10 mouse cellular contexts compared by ENCODE assay signal in the genomic region with DNA sequence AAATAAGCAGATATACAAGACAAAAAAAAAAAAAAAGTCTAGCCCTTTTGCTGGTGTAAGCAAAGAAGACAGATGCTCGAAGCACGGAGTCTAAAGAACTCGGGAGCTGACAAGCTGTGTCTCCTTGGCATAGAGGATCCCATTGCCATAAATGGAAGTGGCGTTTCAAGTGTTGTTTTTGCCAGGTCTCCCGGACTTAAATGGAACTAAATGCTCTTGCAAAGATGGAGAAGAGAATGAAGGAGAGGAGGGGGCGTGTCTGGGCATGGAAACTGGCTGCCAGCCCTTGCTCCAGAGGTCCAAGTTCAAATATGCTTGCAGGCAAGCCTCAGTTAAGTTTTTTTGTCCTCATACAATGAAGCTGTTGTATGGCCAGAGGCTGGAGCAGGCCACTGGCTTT. TPM values are rescaled to one million over a fixed set of nuclear protein-coding genes. Genes with fewer than 3 reads are reported as not detected.
DNase-seq lines count a peak whose midpoint lies in the region; ATAC-seq and TF ChIP-seq lines count a peak whose summit lies in the region.
"Had no signal": no experiment of that assay in that cellular context is flagged by ENCODE, and none has a peak within 500 bp of the region (broad histone marks: within the 10 kb centered on the region; RNA-seq: fewer than 3 reads in every experiment).

No protein-coding gene starts in this region.

- no peak for TF ChIP-seq CTCF in forebrain, postnatal 0 days (IDR thresholded peaks at IDR 0.05; ENCODE audit: low read depth)
- TF ChIP-seq CTCF in thymus, adult 2 months (IDR thresholded peaks at IDR 0.05; ENCODE audit: borderline replicate concordance, control insufficient read depth, extremely low read depth, insufficient read depth, low read length, poor library complexity), result no peak

- H3K36me3 ChIP-seq in forebrain, embryonic 14.5 days (ENCODE audit: control insufficient read depth, insufficient read depth, low read length), result no peaks in the 10 kb centered on the region
- no peaks in the 10 kb centered on the region for H3K36me3 ChIP-seq in forebrain, embryonic 10.5 days (replicated peaks)
- H3K36me3 ChIP-seq in lung, embryonic 15.5 days, result no peaks in the 10 kb centered on the region
- no peaks in the 10 kb centered on the region for H3K36me3 ChIP-seq in forebrain, postnatal 0 days (ENCODE audit: insufficient read depth)
- H3K36me3 ChIP-seq in thymus, adult 2 months (ENCODE audit: control insufficient read depth, insufficient read depth, low read length), result no peaks in the 10 kb centered on the region

- ATAC-seq in forebrain, embryonic 14.5 days, result peak; percentile 32; the same call in 1 of the 2 replicates
- ATAC-seq in lung, embryonic 15.5 days (ENCODE audit: borderline replicate concordance, extremely low read depth, low FRiP score, low TSS enrichment), result no peak
- peak; percentile 87 for ATAC-seq in forebrain, postnatal 0 days

- no peak overlapping the region for H3K27ac ChIP-seq in forebrain, embryonic 14.5 days (ENCODE audit: low read depth, low read length)
- no peak overlapping the region for H3K27ac ChIP-seq in forebrain, embryonic 10.5 days
- peak overlapping the region; percentile 58 for H3K27ac ChIP-seq in lung, embryonic 15.5 days
- H3K27ac ChIP-seq in forebrain, postnatal 0 days (ENCODE audit: low read depth, low read length), result peak overlapping the region; percentile 35; the same call in 1 of the 2 replicates
- H3K27ac ChIP-seq in thymus, adult 2 months (ENCODE audit: control insufficient read depth, insufficient read depth, low read length), result no peak overlapping the region

- H3K4me1 ChIP-seq in forebrain, embryonic 14.5 days (ENCODE audit: control insufficient read depth, insufficient read depth, low read length), result peaks cover 3% of the 10 kb centered on the region; the same call in 1 of the 2 replicates
- peaks cover 6% of the 10 kb centered on the region for H3K4me1 ChIP-seq in forebrain, embryonic 10.5 days
- peaks cover 25% of the 10 kb centered on the region for H3K4me1 ChIP-seq in lung, embryonic 15.5 days
- H3K4me1 ChIP-seq in forebrain, postnatal 0 days (ENCODE audit: insufficient read depth), result peaks cover 4% of the 10 kb centered on the region; the same call in 1 of the 2 replicates
- H3K4me1 ChIP-seq in thymus, adult 2 months (replicated peaks; ENCODE audit: control insufficient read depth, insufficient read depth, low read length), result no peaks in the 10 kb centered on the region

- no peak overlapping the region for H3K9ac ChIP-seq in forebrain, embryonic 14.5 days (ENCODE audit: low read length)
- no peak overlapping the region for H3K9ac ChIP-seq in lung, embryonic 15.5 days
- H3K9ac ChIP-seq in forebrain, postnatal 0 days, result no peak overlapping the region

- no peaks in the 10 kb centered on the region for H3K9me3 ChIP-seq in forebrain, embryonic 14.5 days (replicated peaks; ENCODE audit: control insufficient read depth, low read length)
- H3K9me3 ChIP-seq in forebrain, embryonic 10.5 days, result no peaks in the 10 kb centered on the region
- H3K9me3 ChIP-seq in lung, embryonic 15.5 days, result no peaks in the 10 kb centered on the region
- no peaks in the 10 kb centered on the region for H3K9me3 ChIP-seq in forebrain, postnatal 0 days (ENCODE audit: low read length)

- no peak overlapping the region for H3K4me3 ChIP-seq in forebrain, embryonic 14.5 days (ENCODE audit: low read depth, low read length)
- no peak overlapping the region for H3K4me3 ChIP-seq in forebrain, embryonic 10.5 days
- H3K4me3 ChIP-seq in lung, embryonic 15.5 days, result no peak overlapping the region
- no peak overlapping the region for H3K4me3 ChIP-seq in forebrain, postnatal 0 days (ENCODE audit: low read depth, low read length)
- no peak overlapping the region for H3K4me3 ChIP-seq in thymus, adult 2 months (ENCODE audit: control insufficient read depth, insufficient read depth, low read length)

- H3K4me2 ChIP-seq in forebrain, embryonic 14.5 days (ENCODE audit: low read length), result no peak overlapping the region
- H3K4me2 ChIP-seq in lung, embryonic 15.5 days, result no peak overlapping the region; the same call in 1 of the 2 replicates
- H3K4me2 ChIP-seq in forebrain, postnatal 0 days (ENCODE audit: low read depth), result peak overlapping the region; percentile 21; the same call in 1 of the 2 replicates

- H3K27me3 ChIP-seq in forebrain, embryonic 14.5 days (replicated peaks; ENCODE audit: control insufficient read depth, insufficient read depth, low read length), result no peaks in the 10 kb centered on the region
- no peaks in the 10 kb centered on the region for H3K27me3 ChIP-seq in forebrain, embryonic 10.5 days (ENCODE audit: poor library complexity, severe bottlenecking)
- H3K27me3 ChIP-seq in lung, embryonic 15.5 days, result no peaks in the 10 kb centered on the region
- no peaks in the 10 kb centered on the region for H3K27me3 ChIP-seq in forebrain, postnatal 0 days (ENCODE audit: insufficient read depth, low read length)
- H3K27me3 ChIP-seq in thymus, adult 2 months (ENCODE audit: control insufficient read depth, insufficient read depth, low read length), result no peaks in the 10 kb centered on the region

- peak; percentile 55 for DNase-seq in forebrain, embryonic 14.5 days (ENCODE audit: low spot score)
- no peak for DNase-seq in forebrain, embryonic 10.5 days (ENCODE audit: extremely low spot score, low spot score)
- DNase-seq in lung, postnatal 36 days, result no peak
- DNase-seq in forebrain, postnatal 0 days, result peak; percentile 56
- DNase-seq in kidney, postnatal 36 days, result peak; percentile 56 to 63
- DNase-seq in thymus, adult 2 months, result no peak
- DNase-seq in cerebellum, adult 11-12 months, result no peak
- DNase-seq: embryo, embryonic 11 days; gastrocnemius, postnatal 36 days had no signal

- TF ChIP-seq POLR2A in thymus, adult 2 months (IDR thresholded peaks at IDR 0.05; ENCODE audit: control insufficient read depth, extremely low read depth, insufficient read depth, low read length, poor library complexity), result no peak

- 38% methylated on average over 6 of the region's 6 CpGs for WGBS in forebrain, embryonic 14.5 days
- 76% methylated on average over 6 of the region's 6 CpGs for WGBS in forebrain, embryonic 10.5 days
- 34% methylated on average over 6 of the region's 6 CpGs for WGBS in lung, embryonic 15.5 days
- WGBS in forebrain, postnatal 0 days, result 26% methylated on average over 6 of the region's 6 CpGs
- WGBS in thymus, adult 2 months, result 92% methylated on average over 6 of the region's 6 CpGs

RNA-seq across cellular contexts. Expression of a gene that starts 1.3 kb away (rescaled TPM):
- polyA plus RNA-seq in forebrain, embryonic 14.5 days (2014; fragmentation: Nextera tagmentation; extraction: Ambion mirVana), result not detected in 2 replicates
- polyA plus RNA-seq in forebrain, embryonic 10.5 days (2016; fragmentation: Nextera tagmentation; extraction: Ambion mirVana), result not detected in 2 replicates
- polyA plus RNA-seq in lung, embryonic 15.5 days (2015; fragmentation: Nextera tagmentation; extraction: Ambion mirVana), result 0.25 and 0.47 TPM in 2 replicates
- 1.4 TPM in 1 of 2 replicates, not detected in the other for total RNA-seq in forebrain, postnatal 0 days (2014; rRNA removed)
- 0.21 TPM in 1 of 2 replicates, not detected in the other for polyA plus RNA-seq in forebrain, postnatal 0 days (2015; fragmentation: Nextera tagmentation; extraction: Ambion mirVana)
- polyA plus RNA-seq in thymus, adult 2 months (2012; rRNA removed), result 0.82 and 1.1 TPM in 2 replicates
- total RNA-seq: gastrocnemius, postnatal 36 days had no signal

RNA-seq across cellular contexts. Expression of a gene that starts 1.4 kb away (rescaled TPM):
- 0.11 and 0.28 TPM in 2 replicates for polyA plus RNA-seq in forebrain, embryonic 14.5 days (2014; fragmentation: Nextera tagmentation; extraction: Ambion mirVana)
- polyA plus RNA-seq in forebrain, embryonic 10.5 days (2016; fragmentation: Nextera tagmentation; extraction: Ambion mirVana), result 0.16 and 0.41 TPM in 2 replicates
- 0.14 and 0.21 TPM in 2 replicates for polyA plus RNA-seq in lung, embryonic 15.5 days (2015; fragmentation: Nextera tagmentation; extraction: Ambion mirVana)
- 0.14 and 0.23 TPM in 2 replicates for total RNA-seq in forebrain, postnatal 0 days (2014; rRNA removed)
- 0.31 and 0.35 TPM in 2 replicates for polyA plus RNA-seq in forebrain, postnatal 0 days (2015; fragmentation: Nextera tagmentation; extraction: Ambion mirVana)
- polyA plus RNA-seq in thymus, adult 2 months (2012; rRNA removed), result 0.68 and 0.90 TPM in 2 replicates
- total RNA-seq: gastrocnemius, postnatal 36 days had no signal

Comparison
In these comparisons a context has a peak if more than half of its experiments do, and no peak if none do; other contexts are left out.
1. DNase-seq: peak in forebrain, embryonic 14.5 days (single experiment), forebrain, postnatal 0 days (single experiment) and kidney, postnatal 36 days (2 of 2); none in forebrain, embryonic 10.5 days (single experiment), lung, postnatal 36 days (single experiment), thymus, adult 2 months (single experiment) and cerebellum, adult 11-12 months (single experiment).
2. H3K27ac ChIP-seq: peak in lung, embryonic 15.5 days (single experiment) and forebrain, postnatal 0 days (single experiment); none in forebrain, embryonic 14.5 days (single experiment), forebrain, embryonic 10.5 days (single experiment) and thymus, adult 2 months (single experiment).